Mouse (Mus musculus) kidney, embryonic 16.5 days (tissue): ENCODE results near the gene Bloc1s1. TPM values are rescaled to one million over a fixed set of nuclear protein-coding genes. Genes with fewer than 3 reads are reported as not detected.

Experiments
- ATAC-seq: fragments of 200-750 bp; cut with Nextera tagmentation; 2 replicates; pipeline ENCODE4 v1.8.0; 2017; ENCODE audit warnings: moderate TSS enrichment; ENCODE audit not compliant: low FRiP score, low TSS enrichment
- H3K27ac ChIP-seq: fragments of 300-500 bp; sonication (generic); 2 replicates; pipeline ENCODE4 v1.5.1; 2014; ENCODE audit warnings: low read length
- H3K27me3 ChIP-seq: fragments of 300-500 bp; sonication (generic); 2 replicates; pipeline ENCODE4 v1.6.1; 2014; ENCODE audit warnings: low read length, control low read depth, mixed read lengths; ENCODE audit not compliant: insufficient read depth
- H3K36me3 ChIP-seq: fragments of 300-500 bp; sonication (generic); 2 replicates; pipeline ENCODE4 v1.6.1; 2014; ENCODE audit warnings: low read length, control low read depth, mixed read lengths; ENCODE audit not compliant: insufficient read depth
- H3K4me1 ChIP-seq: fragments of 300-500 bp; sonication (generic); 2 replicates; pipeline ENCODE4 v1.6.1; 2014; ENCODE audit warnings: low read length, control low read depth, mixed read lengths; ENCODE audit not compliant: insufficient read depth
- H3K4me2 ChIP-seq: fragments of 300-500 bp; sonication (generic); replicated peaks from 2 replicates; pipeline ENCODE4 v1.6.1; 2014; ENCODE audit warnings: low read depth, low read length
- H3K4me3 ChIP-seq: fragments of 300-500 bp; sonication (generic); 2 replicates; pipeline ENCODE4 v1.5.1; 2014; ENCODE audit warnings: mild to moderate bottlenecking, low read length
- H3K9ac ChIP-seq: fragments of 300-500 bp; sonication (generic); replicated peaks from 2 replicates; pipeline ENCODE4 v1.6.1; 2014; ENCODE audit warnings: low read length
- H3K9me3 ChIP-seq: fragments of 300-500 bp; sonication (generic); 2 replicates; pipeline ENCODE4 v1.6.1; 2016; ENCODE audit warnings: low read length, control low read depth
- WGBS: fragments of 180-500 bp; shearing (Covaris S2); extraction: QIAGEN DNeasy Blood & Tissue Kit; methylation state at CpG from one replicate; pipeline ENCODE4 v1.1.7; 2014; 5-methylcytosine and 5-hydroxymethylcytosine counted together
- polyA plus RNA-seq: library from polyadenylated mRNA; unstranded; fragments of >200 nt; fragmentation: Nextera tagmentation; extraction: Ambion mirVana; gene quantifications from 2 replicates; pipeline ENCODE4 v1.2.1, GENCODE M21; 2015

Bloc1s1 gene
- polyA plus RNA-seq, 1 experiment from 2014 or later, result 234 TPM

- Histone ChIP-seq H3K27ac (peak overlapping the region; percentile 94), H3K9ac (peak overlapping the region; percentile 87)
- WGBS, result 22% methylated on average over 1 of the region's 2 CpGs
Measured at GRCm38 (mm10) chr10:128889846-128890245, 34.0 kb downstream of the Bloc1s1 start.

GRCm38 (mm10) chr10:128888941-128889827 lies 34.7 kb downstream of the Bloc1s1 start:
- peaks cover 32% of the 10 kb centered on the region for H3K4me1 ChIP-seq
- 0% methylated on average over 7 of the region's 7 CpGs for WGBS
- H3K9ac ChIP-seq, result peak overlapping the region; percentile 87
- H3K4me2 ChIP-seq, result peak overlapping the region; percentile 94
- no peaks in the 10 kb centered on the region for H3K9me3 ChIP-seq
- H3K27me3 ChIP-seq, result no peaks in the 10 kb centered on the region; the same call in 1 of the 2 replicates
- peaks cover 28% of the 10 kb centered on the region for H3K36me3 ChIP-seq
- H3K27ac ChIP-seq, result peak overlapping the region; percentile 94
- peak; percentile 67 for ATAC-seq
- H3K4me3 ChIP-seq, result peak overlapping the region; percentile 82

More at GRCm38 (mm10) chr10:128889846-128890245, 34.0 kb downstream of the Bloc1s1 start:
- ATAC-seq, result no peak
- Histone ChIP-seq H3K36me3 (peaks cover 23% of the 10 kb centered on the region), H3K4me1 (peaks cover 32% of the 10 kb centered on the region), H3K4me3 (peak overlapping the region; percentile 82), H3K4me2 (peak overlapping the region; percentile 94), H3K27me3 (no peaks in the 10 kb centered on the region; the same call in 1 of the 2 replicates), H3K9me3 (no peaks in the 10 kb centered on the region)

DNA sequence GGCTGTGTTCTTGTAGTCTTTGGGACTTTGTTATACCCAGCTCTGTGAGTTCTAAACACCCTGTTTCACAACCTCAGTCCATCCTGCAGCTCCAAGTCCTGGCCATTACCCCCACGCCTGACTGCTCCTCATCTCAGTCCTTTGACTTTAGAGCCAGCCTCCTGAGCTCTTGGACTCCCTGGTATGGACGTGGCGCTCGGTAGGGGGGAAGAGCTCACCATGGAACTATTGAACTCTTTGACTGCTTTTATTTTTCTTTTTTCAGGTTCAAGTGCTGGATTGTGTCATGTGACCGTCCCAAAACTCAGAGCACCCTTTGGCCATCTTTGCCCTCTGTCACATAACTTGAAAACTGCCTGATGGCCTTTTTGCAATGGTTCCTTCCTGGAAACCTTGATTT lies 41.8 kb downstream of the Bloc1s1 start:
- Histone ChIP-seq H3K27me3 (no peaks in the 10 kb centered on the region), H3K9ac (no peak overlapping the region), H3K27ac (no peak overlapping the region), H3K4me3 (no peak overlapping the region), H3K4me2 (no peak overlapping the region), H3K9me3 (no peaks in the 10 kb centered on the region), H3K36me3 (peaks cover 27% of the 10 kb centered on the region), H3K4me1 (no peaks in the 10 kb centered on the region)
- ATAC-seq, result peak; percentile 64; the same call in 1 of the 2 replicates
- WGBS, result 79% methylated on average over 5 of the region's 5 CpGs

DNA sequence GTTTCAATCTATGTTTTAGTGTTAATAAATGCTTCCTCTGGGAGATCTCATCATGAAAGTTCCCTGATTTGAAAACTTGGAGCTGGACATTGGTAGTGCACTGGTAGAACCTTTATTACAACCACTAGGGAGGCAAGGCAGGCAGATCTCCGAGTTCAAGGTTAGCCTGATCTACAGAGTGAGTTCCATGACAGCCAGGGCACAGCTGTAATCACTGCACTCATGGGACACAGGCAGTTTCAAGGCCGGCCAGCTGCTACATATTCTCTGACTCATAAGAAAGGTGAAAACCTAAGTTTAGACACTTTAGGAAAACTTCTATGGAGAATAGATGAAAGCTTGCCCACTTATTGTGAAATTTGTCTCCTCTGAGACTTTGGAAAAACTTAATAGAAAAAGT lies 45.0 kb downstream of the Bloc1s1 start:
- Histone ChIP-seq H3K27ac (no peak overlapping the region), H3K4me1 (no peaks in the 10 kb centered on the region), H3K27me3 (no peaks in the 10 kb centered on the region), H3K36me3 (peaks cover 19% of the 10 kb centered on the region), H3K4me2 (no peak overlapping the region), H3K4me3 (no peak overlapping the region), H3K9me3 (no peaks in the 10 kb centered on the region), H3K9ac (no peak overlapping the region)
- WGBS, result 85% methylated on average over 2 of the region's 2 CpGs
- ATAC-seq, result no peak

- H3K27ac ChIP-seq, result no peak overlapping the region
- no peak overlapping the region for H3K4me3 ChIP-seq
- ATAC-seq, result no peak
- H3K36me3 ChIP-seq, result peaks cover 23% of the 10 kb centered on the region
- H3K9ac ChIP-seq, result no peak overlapping the region
- no peak overlapping the region for H3K4me2 ChIP-seq
- H3K27me3 ChIP-seq, result no peaks in the 10 kb centered on the region
- no peaks in the 10 kb centered on the region for H3K9me3 ChIP-seq
- no peaks in the 10 kb centered on the region for H3K4me1 ChIP-seq
Measured at GRCm38 (mm10) chr10:128878291-128878690, 45.5 kb downstream of the Bloc1s1 start.

GRCm38 (mm10) chr10:128870341-128870740 lies 53.5 kb downstream of the Bloc1s1 start:
- Histone ChIP-seq H3K9me3 (no peaks in the 10 kb centered on the region), H3K4me3 (no peak overlapping the region)

More at GRCm38 (mm10) chr10:128870341-128870740, 53.5 kb downstream of the Bloc1s1 start:
- H3K9ac ChIP-seq, result no peak overlapping the region
- 81% methylated on average over 3 of the region's 3 CpGs for WGBS
- no peak overlapping the region for H3K27ac ChIP-seq
- peaks cover 41% of the 10 kb centered on the region for H3K36me3 ChIP-seq
- H3K27me3 ChIP-seq, result no peaks in the 10 kb centered on the region
- H3K4me1 ChIP-seq, result no peaks in the 10 kb centered on the region
- ATAC-seq, result no peak
- H3K4me2 ChIP-seq, result no peak overlapping the region

Other genes with a start within 250 kb of the Bloc1s1 start
- 15.9 and 16.3 TPM in 2 replicates for gene Suox, start 250.0 kb downstream of the Bloc1s1 start, polyA plus RNA-seq
- gene Rab5b, start 227.8 kb downstream of the Bloc1s1 start, polyA plus RNA-seq, result 84.4 and 86.0 TPM in 2 replicates
- 1.5 and 1.7 TPM in 2 replicates for gene Pmel, start 219.8 kb downstream of the Bloc1s1 start, polyA plus RNA-seq
- 100 and 105 TPM in 2 replicates for gene Cdk2, start 219.0 kb downstream of the Bloc1s1 start, polyA plus RNA-seq
- gene Dgka, start 179.2 kb downstream of the Bloc1s1 start, polyA plus RNA-seq, result 6.8 and 7.8 TPM in 2 replicates
- 40.0 and 40.3 TPM in 2 replicates for gene Pym1, start 176.1 kb downstream of the Bloc1s1 start, polyA plus RNA-seq
- 0.89 and 0.98 TPM in 2 replicates for gene Mmp19, start 133.1 kb downstream of the Bloc1s1 start, polyA plus RNA-seq
- 63.2 and 64.9 TPM in 2 replicates for gene Dnajc14, start 120.0 kb downstream of the Bloc1s1 start, polyA plus RNA-seq
- gene Tmem198b, start 119.7 kb downstream of the Bloc1s1 start, polyA plus RNA-seq, result 19.3 and 22.9 TPM in 2 replicates
- gene Sarnp, start 106.7 kb downstream of the Bloc1s1 start, polyA plus RNA-seq, result 194 and 198 TPM in 2 replicates
- 94.4 and 100 TPM in 2 replicates for gene Ormdl2, start 102.4 kb downstream of the Bloc1s1 start, polyA plus RNA-seq
- 6.8 and 7.8 TPM in 2 replicates for gene Gdf11, start 32.3 kb downstream of the Bloc1s1 start, polyA plus RNA-seq
- gene Cd63, start 23.0 kb downstream of the Bloc1s1 start, polyA plus RNA-seq, result 775 and 850 TPM in 2 replicates
- gene Rdh5, start 1.1 kb downstream of the Bloc1s1 start, polyA plus RNA-seq, result 17.7 and 20.5 TPM in 2 replicates
- gene Itga7, start 9.8 kb upstream of the Bloc1s1 start, polyA plus RNA-seq, result 3.9 and 4.0 TPM in 2 replicates
- gene Mettl7b, start 37.0 kb upstream of the Bloc1s1 start, polyA plus RNA-seq, result 12.0 and 17.1 TPM in 2 replicates
- gene Olfr9, start 65.4 kb upstream of the Bloc1s1 start, polyA plus RNA-seq, result not detected in 2 replicates
- not detected in 2 replicates for gene Olfr763, start 86.8 kb upstream of the Bloc1s1 start, polyA plus RNA-seq
- not detected in 2 replicates for gene Olfr764-ps1, start 115.9 kb upstream of the Bloc1s1 start, polyA plus RNA-seq
- not detected in 2 replicates for gene Olfr765, start 126.0 kb upstream of the Bloc1s1 start, polyA plus RNA-seq
- gene Olfr766-ps1, start 144.9 kb upstream of the Bloc1s1 start, polyA plus RNA-seq, result not detected in 2 replicates
- not detected in 2 replicates for gene Olfr767, start 158.9 kb upstream of the Bloc1s1 start, polyA plus RNA-seq
- not detected in 2 replicates for gene Olfr768, start 175.3 kb upstream of the Bloc1s1 start, polyA plus RNA-seq
- gene Olfr769, start 193.8 kb upstream of the Bloc1s1 start, polyA plus RNA-seq, result not detected in 2 replicates
- not detected in 2 replicates for gene Olfr770, start 215.0 kb upstream of the Bloc1s1 start, polyA plus RNA-seq
- gene Olfr771, start 240.7 kb upstream of the Bloc1s1 start, polyA plus RNA-seq, result not detected in 2 replicates